Mouse (Mus musculus): ENCODE measurements around the gene Trp73. TPM values are rescaled to one million over a fixed set of nuclear protein-coding genes. Genes with fewer than 3 reads are reported as not detected.

Gene Trp73
- polyA plus RNA-seq, 1 experiment from 2014 or later = 1.0 TPM

- H3K27me3 ChIP-seq (ENCODE audit: control insufficient read depth, insufficient read depth, low read length) = no peaks in the 10 kb centered on the region
- H3K4me3 ChIP-seq (ENCODE audit: low read depth, low read length) = no peak overlapping the region
- TF ChIP-seq CTCF (IDR thresholded peaks at IDR 0.05; ENCODE audit: low read depth) (no peak), EP300 (optimal IDR thresholded peaks at IDR 0.05) (no peak)
- ATAC-seq (ENCODE audit: low FRiP score, low TSS enrichment) (peak; percentile 39), DNase-seq (ENCODE audit: low spot score) (peak; percentile 36)
- H3K4me2 ChIP-seq (replicated peaks; ENCODE audit: low read depth) = no peak overlapping the region
- H3K9me3 ChIP-seq (ENCODE audit: control insufficient read depth, low read length) = no peaks in the 10 kb centered on the region
- H3K36me3 ChIP-seq (ENCODE audit: control insufficient read depth, insufficient read depth, low read length) = peaks cover 29% of the 10 kb centered on the region
- peaks cover 9% of the 10 kb centered on the region for H3K4me1 ChIP-seq (replicated peaks; ENCODE audit: control insufficient read depth, insufficient read depth)
- WGBS = 49% methylated on average over 4 of the region's 4 CpGs
- no peak overlapping the region for H3K9ac ChIP-seq (ENCODE audit: low read length)
- H3K27ac ChIP-seq (replicated peaks) = peak overlapping the region; percentile 45; the same call in 1 of the 2 replicates
Measured at GRCm38 (mm10) chr4:154022407-154022806, 117.6 kb downstream of the Trp73 start.

GRCm38 (mm10) chr4:154021432-154021831 lies 118.6 kb downstream of the Trp73 start:
- Histone ChIP-seq H3K9me3 (ENCODE audit: control insufficient read depth, low read length) (no peaks in the 10 kb centered on the region), H3K27ac (replicated peaks) (no peak overlapping the region), H3K27me3 (ENCODE audit: control insufficient read depth, insufficient read depth, low read length) (no peaks in the 10 kb centered on the region), H3K36me3 (ENCODE audit: control insufficient read depth, insufficient read depth, low read length) (peaks cover 31% of the 10 kb centered on the region), H3K4me3 (ENCODE audit: low read depth, low read length) (no peak overlapping the region), H3K4me1 (replicated peaks; ENCODE audit: control insufficient read depth, insufficient read depth) (peaks cover 6% of the 10 kb centered on the region), H3K4me2 (replicated peaks; ENCODE audit: low read depth) (no peak overlapping the region), H3K9ac (ENCODE audit: low read length) (no peak overlapping the region)
- no peak for ATAC-seq (ENCODE audit: low FRiP score, low TSS enrichment)
- TF ChIP-seq CTCF (IDR thresholded peaks at IDR 0.05; ENCODE audit: low read depth) (no peak), EP300 (optimal IDR thresholded peaks at IDR 0.05) (no peak)
- WGBS = 82% methylated on average over 9 of the region's 9 CpGs
- no peak for DNase-seq (ENCODE audit: low spot score)

- no peak overlapping the region for H3K4me2 ChIP-seq (replicated peaks; ENCODE audit: low read depth)
- H3K27me3 ChIP-seq (ENCODE audit: control insufficient read depth, insufficient read depth, low read length) = no peaks in the 10 kb centered on the region
- DNase-seq (ENCODE audit: low spot score) (peak; percentile 65), ATAC-seq (ENCODE audit: low FRiP score, low TSS enrichment) (no peak)
- H3K9ac ChIP-seq (ENCODE audit: low read length) = no peak overlapping the region
- no peak overlapping the region for H3K4me3 ChIP-seq (ENCODE audit: low read depth, low read length)
- peaks cover 39% of the 10 kb centered on the region for H3K36me3 ChIP-seq (ENCODE audit: control insufficient read depth, insufficient read depth, low read length)
- peaks cover 2% of the 10 kb centered on the region; the same call in 1 of the 2 replicates for H3K4me1 ChIP-seq (replicated peaks; ENCODE audit: control insufficient read depth, insufficient read depth)
- no peak overlapping the region for H3K27ac ChIP-seq (replicated peaks)
- no peak for TF ChIP-seq EP300 (optimal IDR thresholded peaks at IDR 0.05)
- peak; percentile 76 for TF ChIP-seq CTCF (IDR thresholded peaks at IDR 0.05; ENCODE audit: low read depth)
- H3K9me3 ChIP-seq (ENCODE audit: control insufficient read depth, low read length) = no peaks in the 10 kb centered on the region
- 64% methylated on average over 7 of the region's 7 CpGs for WGBS
Measured at GRCm38 (mm10) chr4:154019571-154019970, 120.4 kb downstream of the Trp73 start.

GRCm38 (mm10) chr4:154015476-154015875 lies 124.5 kb downstream of the Trp73 start:
- Histone ChIP-seq H3K4me2 (replicated peaks; ENCODE audit: low read depth) (no peak overlapping the region), H3K9me3 (ENCODE audit: control insufficient read depth, low read length) (no peaks in the 10 kb centered on the region), H3K36me3 (ENCODE audit: control insufficient read depth, insufficient read depth, low read length) (peaks cover 32% of the 10 kb centered on the region), H3K27me3 (ENCODE audit: control insufficient read depth, insufficient read depth, low read length) (no peaks in the 10 kb centered on the region), H3K4me3 (ENCODE audit: low read depth, low read length) (no peak overlapping the region), H3K27ac (replicated peaks) (no peak overlapping the region), H3K4me1 (replicated peaks; ENCODE audit: control insufficient read depth, insufficient read depth) (peaks cover 5% of the 10 kb centered on the region; the same call in 1 of the 2 replicates), H3K9ac (ENCODE audit: low read length) (no peak overlapping the region)
- TF ChIP-seq CTCF (IDR thresholded peaks at IDR 0.05; ENCODE audit: low read depth) = no peak
- no peak for TF ChIP-seq EP300 (optimal IDR thresholded peaks at IDR 0.05)
- DNase-seq (ENCODE audit: low spot score) = no peak
- no peak for ATAC-seq (ENCODE audit: low FRiP score, low TSS enrichment)
- WGBS = 91% methylated on average over 11 of the region's 11 CpGs

- no peak for TF ChIP-seq EP300 (optimal IDR thresholded peaks at IDR 0.05)
- TF ChIP-seq CTCF (IDR thresholded peaks at IDR 0.05; ENCODE audit: low read depth) = no peak
- Histone ChIP-seq H3K4me1 (replicated peaks; ENCODE audit: control insufficient read depth, insufficient read depth) (peaks cover 5% of the 10 kb centered on the region; the same call in 1 of the 2 replicates), H3K4me2 (replicated peaks; ENCODE audit: low read depth) (peak overlapping the region; percentile 96), H3K9ac (ENCODE audit: low read length) (peak overlapping the region; percentile 96), H3K9me3 (ENCODE audit: control insufficient read depth, low read length) (no peaks in the 10 kb centered on the region), H3K36me3 (ENCODE audit: control insufficient read depth, insufficient read depth, low read length) (peaks cover 10% of the 10 kb centered on the region), H3K4me3 (ENCODE audit: low read depth, low read length) (peak overlapping the region; percentile 99), H3K27me3 (ENCODE audit: control insufficient read depth, insufficient read depth, low read length) (no peaks in the 10 kb centered on the region), H3K27ac (replicated peaks) (peak overlapping the region; percentile 76)
- DNase-seq (ENCODE audit: low spot score) (peak; percentile 42), ATAC-seq (ENCODE audit: low FRiP score, low TSS enrichment) (no peak)
- under 1% methylated on average over 44 of the region's 55 CpGs for WGBS
Measured at GRCm38 (mm10) chr4:154012132-154012882, 127.7 kb downstream of the Trp73 start.

GRCm38 (mm10) chr4:154011646-154012089 lies 128.3 kb downstream of the Trp73 start, which contains the start of gene Lrrc47:
Gene Lrrc47 (plus strand): TSS chr4:154011731.
- Histone ChIP-seq H3K36me3 (ENCODE audit: control insufficient read depth, insufficient read depth, low read length) (peaks cover 8% of the 10 kb centered on the region), H3K9me3 (ENCODE audit: control insufficient read depth, low read length) (no peaks in the 10 kb centered on the region), H3K4me1 (replicated peaks; ENCODE audit: control insufficient read depth, insufficient read depth) (peaks cover 5% of the 10 kb centered on the region; the same call in 1 of the 2 replicates), H3K27ac (replicated peaks) (peak within 1 kb of the TSS; percentile 76), H3K4me2 (replicated peaks; ENCODE audit: low read depth) (peak within 1 kb of the TSS; percentile 96), H3K27me3 (ENCODE audit: control insufficient read depth, insufficient read depth, low read length) (no peaks in the 10 kb centered on the region), H3K4me3 (ENCODE audit: low read depth, low read length) (peak within 1 kb of the TSS; percentile 99), H3K9ac (ENCODE audit: low read length) (peak within 1 kb of the TSS; percentile 96)
- TF ChIP-seq EP300 (optimal IDR thresholded peaks at IDR 0.05) (no peak), CTCF (IDR thresholded peaks at IDR 0.05; ENCODE audit: low read depth) (no peak)
- 0% methylated on average over 25 of the region's 59 CpGs for WGBS
- DNase-seq (ENCODE audit: low spot score) = peak; percentile 87
- ATAC-seq (ENCODE audit: low FRiP score, low TSS enrichment) = peak; percentile 92
